Mouse (Mus musculus) left cerebral cortex, postnatal 4 days (tissue): Measurements from ENCODE around the gene Tle3. TPM values are rescaled to one million over a fixed set of nuclear protein-coding genes. Genes with fewer than 3 reads are reported as not detected.

Experiments used
- DNase-seq: peaks from one replicate; pipeline ENCODE4 v3.0.0-alpha.2; 2022
- intact Hi-C: fragments of 180-260 bp; cut with DNase I; formaldehyde crosslinking; loops from one replicate; pipeline ENCODE4 v1.15.1; 2025
- total RNA-seq, 2 experiments: library from RNA; stranded (reverse); gene quantifications; 2 replicates each; pipeline ENCODE4 v1.2.3; 2021

The Tle3 gene
- total RNA-seq: 100 to 1,000 TPM; 102 to 112 TPM

GRCm38 (mm10) chr9:61371755-61372509 lies at the start of gene Tle3:
Tle3 (plus strand) TSS chr9:61372366.
- intact Hi-C loops: loop anchor here (5.0 to 10.0 kb wide), 3 partner anchors 325 to 477 kb away; no protein-coding TSS in a partner anchor

GRCm38 (mm10) chr9:61323221-61323620 lies 48.9 kb upstream of the Tle3 start:
- no peak for DNase-seq
- intact Hi-C loops: no loop called here

More at GRCm38 (mm10) chr9:61371755-61372509, at the start of gene Tle3:
- DNase-seq: peak; percentile 99

GRCm38 (mm10) chr9:61323879-61324278 lies 48.3 kb upstream of the Tle3 start:
- no peak for DNase-seq
- intact Hi-C loops: no loop called here

GRCm38 (mm10) chr9:61324354-61324753 lies 47.8 kb upstream of the Tle3 start:
- no peak for DNase-seq
- intact Hi-C loops: no loop called here

- intact Hi-C loops: no loop called here
- DNase-seq: no peak
Observed at GRCm38 (mm10) chr9:61325012-61325411, 47.2 kb upstream of the Tle3 start.

- no peak for DNase-seq
- intact Hi-C loops: no loop called here
Observed at GRCm38 (mm10) chr9:61325931-61326351, 46.2 kb upstream of the Tle3 start.

- no peak for DNase-seq
- intact Hi-C loops: no loop called here
Observed at GRCm38 (mm10) chr9:61326922-61327321, 45.2 kb upstream of the Tle3 start.

- intact Hi-C loops: no loop called here
Observed at GRCm38 (mm10) chr9:61328173-61328572, 44.0 kb upstream of the Tle3 start.

GRCm38 (mm10) chr9:61330747-61331146 lies 41.4 kb upstream of the Tle3 start:
- DNase-seq: no peak
- intact Hi-C loops: no loop called here

More at GRCm38 (mm10) chr9:61328173-61328572, 44.0 kb upstream of the Tle3 start:
- DNase-seq: no peak

GRCm38 (mm10) chr9:61332226-61332936 lies 39.8 kb upstream of the Tle3 start:
- DNase-seq: no peak
- intact Hi-C loops: no loop called here

GRCm38 (mm10) chr9:61336179-61336578 lies 36.0 kb upstream of the Tle3 start:
- no peak for DNase-seq
- intact Hi-C loops: no loop called here

- intact Hi-C loops: no loop called here
- DNase-seq: no peak
Observed at GRCm38 (mm10) chr9:61336591-61337587, 35.3 kb upstream of the Tle3 start.

- no peak for DNase-seq
- intact Hi-C loops: no loop called here
Observed at GRCm38 (mm10) chr9:61337665-61338064, 34.5 kb upstream of the Tle3 start.

GRCm38 (mm10) chr9:61339311-61339710 lies 32.9 kb upstream of the Tle3 start:
- intact Hi-C loops: no loop called here
- DNase-seq: no peak

- intact Hi-C loops: no loop called here
- no peak for DNase-seq
Observed at GRCm38 (mm10) chr9:61340333-61340732, 31.8 kb upstream of the Tle3 start.

GRCm38 (mm10) chr9:61342297-61342696 lies 29.9 kb upstream of the Tle3 start:
- no peak for DNase-seq
- intact Hi-C loops: no loop called here

- intact Hi-C loops: no loop called here
- no peak for DNase-seq
Observed at GRCm38 (mm10) chr9:61344684-61345083, 27.5 kb upstream of the Tle3 start.

- intact Hi-C loops: no loop called here
- no peak for DNase-seq
Observed at GRCm38 (mm10) chr9:61347011-61347410, 25.2 kb upstream of the Tle3 start.

GRCm38 (mm10) chr9:61348036-61348435 lies 24.1 kb upstream of the Tle3 start:
- intact Hi-C loops: no loop called here

GRCm38 (mm10) chr9:61348616-61349015 lies 23.6 kb upstream of the Tle3 start:
- intact Hi-C loops: no loop called here
- no peak for DNase-seq

More at GRCm38 (mm10) chr9:61348036-61348435, 24.1 kb upstream of the Tle3 start:
- peak; percentile 44 for DNase-seq

- no peak for DNase-seq
- intact Hi-C loops: no loop called here
Observed at GRCm38 (mm10) chr9:61349697-61350096, 22.5 kb upstream of the Tle3 start.
